Mouse (Mus musculus) thymus, postnatal 14 days (tissue): ENCODE data around the gene Tns1.

Experiments used
- DNase-seq: peaks from one replicate; pipeline ENCODE4 v3.0.0; 2021

Tns1 gene

GRCm38 (mm10) chr1:74030285-74030684 is 94.0 kb downstream of the Tns1 start:
- no peak for DNase-seq

- no peak for DNase-seq
Measured at GRCm38 (mm10) chr1:74029669-74030068, 94.6 kb downstream of the Tns1 start.

GRCm38 (mm10) chr1:74028881-74029266 is 95.4 kb downstream of the Tns1 start:
- no peak for DNase-seq

- DNase-seq = no peak
Measured at GRCm38 (mm10) chr1:74028118-74028880, 96.0 kb downstream of the Tns1 start.

GRCm38 (mm10) chr1:74027559-74028091 is 96.6 kb downstream of the Tns1 start:
- no peak for DNase-seq

- no peak for DNase-seq
Measured at GRCm38 (mm10) chr1:74026703-74027195, 97.5 kb downstream of the Tns1 start.

- DNase-seq = no peak
Measured at GRCm38 (mm10) chr1:74025651-74026226, 98.5 kb downstream of the Tns1 start.

- no peak for DNase-seq
Measured at GRCm38 (mm10) chr1:74025227-74025626, 99.0 kb downstream of the Tns1 start.

- no peak for DNase-seq
Measured at GRCm38 (mm10) chr1:74024452-74025190, 99.6 kb downstream of the Tns1 start.

- no peak for DNase-seq
Measured at GRCm38 (mm10) chr1:74022998-74023397, 101.3 kb downstream of the Tns1 start.

GRCm38 (mm10) chr1:74022536-74022935 is 101.7 kb downstream of the Tns1 start:
- no peak for DNase-seq

GRCm38 (mm10) chr1:74020235-74020634 is 104.0 kb downstream of the Tns1 start:
- DNase-seq = no peak

- DNase-seq = no peak
Measured at GRCm38 (mm10) chr1:74017399-74018172, 106.7 kb downstream of the Tns1 start.

GRCm38 (mm10) chr1:74016618-74017017 is 107.6 kb downstream of the Tns1 start:
- DNase-seq = no peak

GRCm38 (mm10) chr1:74015513-74016234 is 108.6 kb downstream of the Tns1 start:
- no peak for DNase-seq

GRCm38 (mm10) chr1:74014538-74015327 is 109.5 kb downstream of the Tns1 start:
- DNase-seq = no peak

GRCm38 (mm10) chr1:74013296-74014031 is 110.8 kb downstream of the Tns1 start:
- no peak for DNase-seq

GRCm38 (mm10) chr1:74012706-74013105 is 111.5 kb downstream of the Tns1 start:
- DNase-seq = no peak

GRCm38 (mm10) chr1:74009495-74009894 is 114.8 kb downstream of the Tns1 start:
- DNase-seq = no peak

- no peak for DNase-seq
Measured at GRCm38 (mm10) chr1:74008966-74009365, 115.3 kb downstream of the Tns1 start.
